Mouse (Mus musculus): ENCODE data around the gene Serpinb9e.
"Not testable (repeated sequence)": the region's sequence is repeated elsewhere in the genome, so short reads cannot be mapped to it uniquely, and the experiment has no call there.

Serpinb9e gene

GRCm38 (mm10) chr13:33249312-33249711 is at the start of gene Serpinb9e:
Serpinb9e (plus strand) TSS chr13:33249612.
- DNase-seq (ENCODE audit: low read depth, low spot score) = not testable (repeated sequence)

DNA sequence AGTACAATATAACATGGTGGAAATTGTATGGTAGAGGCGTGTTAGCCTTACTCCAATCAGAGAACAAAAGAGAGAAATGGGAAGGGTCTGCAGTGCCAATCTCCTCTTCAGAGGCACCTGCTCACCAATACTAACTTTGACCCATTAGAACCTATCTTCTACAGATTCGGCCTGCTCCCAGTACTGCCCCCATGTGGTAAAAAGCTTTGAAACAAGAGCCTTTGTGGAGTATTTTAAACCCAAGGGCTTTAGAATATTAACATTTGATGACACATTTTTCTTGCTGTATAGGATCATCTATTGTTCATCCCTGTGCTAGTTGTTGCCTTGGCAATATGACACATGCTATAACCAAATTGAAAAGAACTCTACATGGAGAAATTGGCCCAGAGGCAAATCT is 49.7 kb upstream of the Serpinb9e start:
- peak; percentile 1 for DNase-seq (ENCODE audit: low read depth, low spot score)

DNA sequence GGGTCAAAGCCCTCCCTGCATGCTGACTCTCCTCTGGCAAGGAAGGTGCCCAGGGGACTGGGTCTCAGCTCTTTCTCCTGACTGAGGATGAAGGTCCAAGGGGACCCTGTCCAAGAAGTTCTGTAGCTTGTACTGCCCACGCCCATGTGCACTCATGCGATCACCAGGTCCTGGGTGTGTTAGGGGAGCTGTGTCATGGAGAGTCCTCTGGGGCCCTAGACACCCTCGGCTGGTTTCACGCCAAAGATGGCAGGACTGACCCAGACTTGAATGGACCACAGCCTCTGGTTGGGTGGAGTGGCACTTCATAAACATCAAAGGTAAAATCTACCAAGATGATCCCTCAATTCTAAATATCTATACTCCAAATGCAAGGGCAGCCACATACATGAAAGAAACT is 59.2 kb downstream of the Serpinb9e start:
- DNase-seq (ENCODE audit: low read depth, low spot score) = not testable (repeated sequence)
